Mouse (Mus musculus) cerebellum, adult 9-11 months (tissue): ENCODE results near the gene Pdzd7.

Source experiments
- DNase-seq: peaks from one replicate; pipeline ENCODE4 v3.0.0; 2022

The Pdzd7 gene

GRCm38 (mm10) chr19:45012219-45012618 lies 33.3 kb downstream of the Pdzd7 start:
- DNase-seq: no peak

GRCm38 (mm10) chr19:45010646-45011045 lies 34.9 kb downstream of the Pdzd7 start:
- no peak for DNase-seq

GRCm38 (mm10) chr19:45007425-45008191 lies 37.9 kb downstream of the Pdzd7 start:
- DNase-seq: peak; percentile 69

DNA sequence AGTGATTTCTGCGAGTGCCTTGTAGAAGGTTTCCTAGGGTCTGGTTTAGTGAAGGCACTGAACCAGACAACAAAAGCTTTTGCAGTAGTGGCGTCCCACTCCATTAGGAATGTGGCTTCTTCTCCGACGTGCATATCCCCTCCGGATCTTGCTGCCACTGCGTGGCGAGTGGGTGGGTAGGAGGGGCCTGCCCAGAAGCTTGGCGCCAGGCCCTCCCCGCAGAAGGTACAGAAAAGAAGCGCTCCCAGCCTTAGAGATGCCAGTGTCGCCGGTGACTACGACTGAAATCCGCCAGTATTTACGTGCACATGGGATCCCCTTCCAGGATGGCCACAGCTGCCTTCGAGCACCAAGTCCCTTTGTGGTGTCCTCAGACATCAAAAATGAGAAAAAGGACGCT lies 38.5 kb downstream of the Pdzd7 start:
- no peak for DNase-seq

DNA sequence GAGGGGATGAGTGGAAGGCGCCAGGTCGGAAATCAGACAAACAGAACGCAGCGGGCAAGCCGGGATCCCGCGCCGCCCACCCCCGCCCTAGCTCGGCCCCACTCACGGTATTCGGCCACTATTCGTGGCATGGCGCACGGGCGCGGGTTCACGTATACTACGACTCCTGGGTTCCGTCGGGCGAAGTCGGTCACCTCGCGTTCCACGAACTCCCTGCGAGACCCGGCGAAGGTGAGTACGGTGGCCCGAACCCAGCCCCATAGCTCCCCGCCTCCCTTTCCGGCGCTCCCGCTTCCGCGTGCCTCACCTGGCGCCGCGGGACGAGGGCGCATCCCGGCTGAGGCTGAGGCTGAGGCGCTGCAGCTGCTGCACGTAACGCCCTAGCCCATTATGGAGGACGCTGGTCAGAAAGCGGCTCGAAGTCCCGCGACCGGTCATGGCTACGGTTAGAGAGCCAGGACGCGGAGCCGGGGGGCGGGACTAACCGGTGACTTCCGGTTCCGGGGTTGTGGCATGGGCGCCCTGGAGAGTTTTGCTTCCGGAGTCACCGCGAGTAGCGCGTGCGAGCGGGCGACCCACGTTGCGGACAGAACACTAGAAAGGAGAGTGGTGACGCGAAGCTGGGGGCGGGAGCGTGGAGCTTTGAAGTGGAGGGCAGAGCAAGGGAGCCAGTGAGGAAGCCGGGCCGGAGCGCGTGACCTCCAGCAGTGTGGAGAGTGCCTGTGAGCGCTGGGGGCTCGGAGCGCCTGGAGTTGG lies 39.4 kb downstream of the Pdzd7 start, which contains the start of gene Mrpl43:
Gene Mrpl43 (minus strand): TSS at position 486 of the 756 bp plus-strand sequence.
- peak; percentile 96 for DNase-seq

DNA sequence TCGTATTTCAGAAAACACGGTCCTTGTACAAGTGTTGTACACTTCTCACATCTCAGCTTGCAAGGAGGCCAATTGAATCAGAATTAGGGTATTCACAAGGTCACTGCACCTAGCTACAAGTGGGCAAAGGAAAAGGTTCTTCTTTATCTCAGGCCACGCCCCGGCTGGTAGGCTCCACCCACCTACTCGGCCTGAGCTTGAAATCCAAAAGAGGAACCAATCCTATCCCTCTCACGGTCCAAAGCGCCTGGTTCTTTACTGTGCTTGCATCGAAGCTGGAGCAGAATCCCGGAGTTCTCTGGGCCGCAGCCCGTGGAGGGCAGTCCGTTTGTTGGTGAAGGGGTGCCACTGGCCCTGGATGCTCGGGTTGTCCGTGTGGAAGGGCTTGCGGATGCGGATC lies 40.1 kb downstream of the Pdzd7 start, which contains the start of gene Twnk:
Gene Twnk (plus strand): TSS at position 220 of the 400 bp plus-strand sequence.
- DNase-seq: no peak

GRCm38 (mm10) chr19:45003740-45004516 lies 41.6 kb downstream of the Pdzd7 start:
- no peak for DNase-seq

GRCm38 (mm10) chr19:45002301-45002700 lies 43.2 kb downstream of the Pdzd7 start:
- peak; percentile 28 for DNase-seq

DNA sequence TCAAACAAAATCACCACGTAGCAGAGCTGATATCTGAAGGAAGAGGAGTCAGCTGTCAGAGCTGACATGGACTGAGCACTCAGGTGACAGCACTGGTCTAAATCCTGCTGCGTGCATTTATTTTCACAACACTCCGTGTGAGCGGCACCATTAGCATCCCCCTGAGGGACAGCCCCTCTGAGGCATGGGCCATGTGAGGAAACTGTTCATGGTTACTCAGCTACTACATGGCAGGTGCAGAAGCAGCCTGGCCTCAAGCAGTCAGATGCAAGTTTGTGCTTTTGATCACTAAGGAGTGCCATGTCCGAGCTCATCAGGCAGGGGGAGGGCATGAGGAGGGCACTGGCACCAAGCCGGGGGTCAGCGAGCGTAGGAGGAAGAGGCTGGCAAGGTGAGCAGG lies 45.9 kb downstream of the Pdzd7 start:
- peak; percentile 10 for DNase-seq

GRCm38 (mm10) chr19:44997786-44998185 lies 47.7 kb downstream of the Pdzd7 start:
- peak; percentile 48 for DNase-seq

- peak; percentile 16 for DNase-seq
These were observed 52.8 kb downstream of the Pdzd7 start for GRCm38 (mm10) chr19:44992712-44993111.

DNA sequence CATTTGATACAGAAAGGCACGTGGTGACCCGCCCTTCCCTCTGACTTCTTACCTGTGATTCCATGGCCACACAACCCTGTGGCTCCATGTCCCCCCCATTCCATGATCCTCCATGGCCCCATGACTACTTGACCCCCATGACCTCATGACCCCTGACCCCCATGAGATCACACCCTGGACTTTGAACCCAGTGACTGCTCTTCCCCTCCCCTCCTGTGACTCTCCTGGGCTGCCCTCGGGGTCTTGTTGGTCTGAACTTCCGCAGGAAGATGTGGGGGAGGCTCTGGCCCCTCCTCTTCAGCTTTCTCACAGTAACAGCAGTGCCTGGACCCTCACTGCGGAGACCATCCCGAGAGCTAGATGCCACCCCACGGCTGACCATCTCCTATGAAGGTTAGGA lies 53.3 kb downstream of the Pdzd7 start:
- peak; percentile 25 for DNase-seq

DNA sequence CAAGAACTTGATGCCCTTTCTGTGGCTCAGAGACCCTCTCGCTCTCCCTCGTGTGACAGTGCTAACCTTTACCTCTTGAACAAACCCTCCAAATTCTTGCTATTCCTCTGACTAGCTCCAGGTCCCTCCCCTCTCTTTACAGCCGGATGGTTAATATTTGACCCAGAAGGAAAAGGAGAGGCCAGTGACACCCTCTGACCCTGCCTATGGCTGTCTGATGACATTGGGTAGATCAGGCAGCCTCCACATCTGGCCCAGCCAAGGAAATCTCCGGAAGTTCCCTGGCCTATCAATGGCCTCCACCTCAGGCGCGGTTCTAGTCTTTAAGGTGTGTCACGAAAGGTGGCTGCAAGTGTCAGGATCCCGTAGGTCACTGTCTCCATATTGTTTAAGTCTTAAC lies 54.5 kb downstream of the Pdzd7 start:
- DNase-seq: peak; percentile 20

- DNase-seq: peak; percentile 55
These were observed 55.7 kb downstream of the Pdzd7 start for GRCm38 (mm10) chr19:44989567-44990495.

- DNase-seq: peak; percentile 61
These were observed 56.5 kb downstream of the Pdzd7 start, which contains the start of gene Sema4g for GRCm38 (mm10) chr19:44988831-44989566. Gene Sema4g, plus strand, starts transcription at chr19:44989101.

GRCm38 (mm10) chr19:44988321-44988720 lies 57.2 kb downstream of the Pdzd7 start:
- DNase-seq: no peak

- peak; percentile 22 for DNase-seq
These were observed 57.7 kb downstream of the Pdzd7 start for GRCm38 (mm10) chr19:44987851-44988250.

DNA sequence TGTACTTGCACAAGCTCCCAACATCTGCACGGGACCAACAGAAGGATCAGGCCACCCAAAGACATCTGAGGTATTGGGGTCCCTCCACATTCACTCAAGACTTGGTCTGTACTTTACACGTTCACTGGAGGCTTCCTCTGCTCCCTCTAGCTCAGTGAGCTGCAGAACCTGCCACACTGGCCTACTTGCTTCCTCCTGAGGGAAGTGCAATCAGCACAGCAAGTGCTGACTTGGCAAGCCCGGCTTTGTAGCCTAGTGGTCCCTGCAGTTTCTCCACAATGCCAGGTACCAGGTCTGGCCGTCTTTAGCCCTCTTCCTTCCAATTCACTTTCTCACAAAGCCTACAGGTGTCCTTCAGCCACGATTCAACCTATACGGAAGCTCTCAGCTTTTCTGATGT lies 58.5 kb downstream of the Pdzd7 start:
- peak; percentile 17 for DNase-seq

DNA sequence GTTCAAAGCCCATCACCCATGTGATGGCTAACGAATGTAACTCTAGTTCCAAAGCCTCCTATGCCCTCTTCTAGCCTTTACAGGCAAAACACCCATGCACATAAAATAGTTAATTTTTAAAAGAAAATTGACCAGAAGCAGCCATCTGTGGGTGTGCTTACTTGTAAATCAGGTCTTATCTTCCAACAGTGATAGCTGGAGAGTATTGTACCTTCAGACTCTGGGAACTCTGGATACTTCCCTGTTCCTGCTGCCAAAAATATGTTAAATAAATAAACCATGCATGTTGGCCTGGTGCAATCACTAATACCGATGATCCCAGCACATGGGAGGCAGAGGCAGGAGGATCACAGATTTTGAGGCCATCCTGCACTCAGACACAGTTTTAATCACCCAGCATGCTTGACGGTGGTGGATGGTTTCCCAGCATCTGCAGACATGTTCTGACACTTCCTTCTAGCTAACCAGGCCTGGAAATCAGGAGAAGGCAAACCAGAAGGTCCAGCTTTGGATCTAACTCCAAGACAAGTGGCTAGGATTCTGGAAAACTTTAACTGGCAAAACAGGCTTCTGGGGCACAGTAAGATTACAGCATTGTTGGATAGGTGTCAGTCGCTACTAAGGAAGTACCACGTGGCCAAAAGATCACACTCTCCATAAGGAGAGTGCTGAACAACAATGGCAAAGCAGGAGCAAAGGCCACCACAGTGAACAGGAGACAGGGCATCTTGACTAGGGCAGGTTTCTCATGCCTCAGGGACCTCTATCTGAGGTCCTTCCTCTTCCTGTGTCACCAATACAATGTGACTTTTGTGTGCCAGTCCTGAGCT lies 60.1 kb downstream of the Pdzd7 start:
- DNase-seq: no peak

GRCm38 (mm10) chr19:44984420-44984819 lies 61.1 kb downstream of the Pdzd7 start:
- DNase-seq: no peak
